Mouse (Mus musculus): ENCODE measurements around the gene Ift80. TPM values are rescaled to one million over a fixed set of nuclear protein-coding genes. Genes with fewer than 3 reads are reported as not detected.

The Ift80 gene
- total RNA-seq, 2 experiments from 2014 or later, result 17.6 to 17.7 TPM

- intact Hi-C loops (cut with DNase I), result no loop called here
- DNase-seq (ENCODE audit: low spot score in 2 of 2), result peak; percentile 15 to 50
These were observed 152.0 kb downstream of the Ift80 start for GRCm38 (mm10) chr3:68852414-68852813.

- intact Hi-C loops (cut with DNase I), result no loop called here
- no peak for DNase-seq (ENCODE audit: low spot score in 2 of 2)
These were observed 156.0 kb downstream of the Ift80 start for GRCm38 (mm10) chr3:68848323-68848722.

GRCm38 (mm10) chr3:68844025-68844424 lies 160.3 kb downstream of the Ift80 start:
- no peak for DNase-seq (ENCODE audit: low spot score in 2 of 2)
- intact Hi-C loops (cut with DNase I), result no loop called here

Small RNAs within 50 kb of the gene (microRNA-seq; reads per million reads assigned to microRNA genes)
- 428 to 506 reads per million in 2 experiments for gene Mir15b
- gene Mir16-2, result 56.7 to 92.9 reads per million in 2 experiments

Other genes with a start within 250 kb of the Ift80 start
- gene 1110032F04Rik, start 135.0 kb downstream of the Ift80 start, total RNA-seq (2021), result 10 to 100 TPM; 14.6 to 15.2 TPM
- gene Smc4, start 168 bp upstream of the Ift80 start, total RNA-seq (2021), result 1 to 10 TPM; 6.4 to 8.2 TPM
- 1 to 10 TPM; 3.6 to 6.3 TPM for gene Trim59, start 40.2 kb upstream of the Ift80 start, total RNA-seq (2021)
- gene Kpna4, start 122.5 kb upstream of the Ift80 start, total RNA-seq (2021), result 10 to 100 TPM; 59.9 to 61.2 TPM
- not detected for gene Arl14, start 217.8 kb upstream of the Ift80 start, total RNA-seq (2021)